ENCODE assay signal across 8 mouse cellular contexts in the genomic region with DNA sequence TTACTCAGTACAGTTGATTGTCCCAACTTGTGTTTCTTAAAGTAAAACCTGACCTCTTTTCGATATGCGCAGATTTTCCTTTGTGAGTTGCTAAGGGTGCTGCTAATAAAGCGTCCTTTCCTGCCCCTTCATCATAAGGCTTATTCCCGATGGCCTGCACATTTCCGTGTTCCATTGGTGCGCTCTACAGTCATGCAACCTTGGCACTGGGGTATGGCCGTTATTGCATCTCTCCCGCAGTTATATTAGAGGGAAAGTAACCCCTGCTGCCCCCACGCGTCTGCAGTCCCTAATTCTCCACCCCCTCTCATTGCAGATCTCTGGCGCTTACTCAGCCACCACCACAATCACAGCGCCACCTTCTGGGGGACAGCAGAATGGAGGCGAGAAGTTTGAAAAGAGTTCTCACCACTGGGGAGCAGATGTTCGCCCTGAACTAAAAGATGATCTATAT. TPM values are rescaled to one million over a fixed set of nuclear protein-coding genes. Genes with fewer than 3 reads are reported as not detected.
DNase-seq lines count a peak whose midpoint lies in the region; ATAC-seq and TF ChIP-seq lines count a peak whose summit lies in the region.

No protein-coding gene starts in this region.

- peaks cover 69% of the 10 kb centered on the region for H3K4me1 ChIP-seq in heart, embryonic 12.5 days (replicated peaks)
- peaks cover 53% of the 10 kb centered on the region for H3K4me1 ChIP-seq in kidney, postnatal 0 days (replicated peaks; ENCODE audit: insufficient read depth, low read length)
- peaks cover 61% of the 10 kb centered on the region for H3K4me1 ChIP-seq in liver, embryonic 11.5 days (replicated peaks; ENCODE audit: control insufficient read depth, insufficient read depth, low read length)

- peak overlapping the region; percentile 95 for H3K9ac ChIP-seq in heart, embryonic 12.5 days
- H3K9ac ChIP-seq in kidney, postnatal 0 days (ENCODE audit: low read depth, low read length): peak overlapping the region; percentile 77
- peak overlapping the region; percentile 90 for H3K9ac ChIP-seq in liver, embryonic 11.5 days (ENCODE audit: low read depth, low read length)

- H3ac ChIP-seq in C2C12 (ENCODE audit: control insufficient read depth, insufficient read length, low read depth) (peak overlapping the region; percentile 77), myocyte (ENCODE audit: control insufficient read depth, insufficient read length) (peak overlapping the region; percentile 66)

- H3K4me2 ChIP-seq in heart, embryonic 12.5 days: peak overlapping the region; percentile 91
- peak overlapping the region; percentile 87 for H3K4me2 ChIP-seq in kidney, postnatal 0 days (ENCODE audit: low read length)
- H3K4me2 ChIP-seq in liver, embryonic 11.5 days: peak overlapping the region; percentile 97
- H3K4me2 ChIP-seq in myocyte (ENCODE audit: low read depth): peak overlapping the region; percentile 99

- no peaks in the 10 kb centered on the region for H3K9me3 ChIP-seq in heart, embryonic 12.5 days (replicated peaks)
- H3K9me3 ChIP-seq in kidney, postnatal 0 days (replicated peaks; ENCODE audit: low read length): no peaks in the 10 kb centered on the region
- no peaks in the 10 kb centered on the region for H3K9me3 ChIP-seq in liver, embryonic 11.5 days (ENCODE audit: control insufficient read depth, low read length)

- peak; percentile 76 for TF ChIP-seq CTCF in C2C12 (IDR thresholded peaks at IDR 0.05; ENCODE audit: control insufficient read depth, insufficient read depth, insufficient read length)
- TF ChIP-seq CTCF in brain, embryonic 14.5 days (IDR thresholded peaks at IDR 0.05; ENCODE audit: borderline replicate concordance, extremely low read depth, insufficient read depth, insufficient read length): peak; percentile 95
- TF ChIP-seq CTCF in kidney, postnatal 0 days (IDR thresholded peaks at IDR 0.05; ENCODE audit: low read depth): peak; percentile 99

- H3K27me3 ChIP-seq in C2C12 (ENCODE audit: control insufficient read depth, insufficient read depth, insufficient read length) (no peaks in the 10 kb centered on the region), myocyte (ENCODE audit: control insufficient read depth, insufficient read depth, insufficient read length) (no peaks in the 10 kb centered on the region)
- H3K27me3 ChIP-seq in heart, embryonic 12.5 days (replicated peaks): no peaks in the 10 kb centered on the region
- no peaks in the 10 kb centered on the region for H3K27me3 ChIP-seq in kidney, postnatal 0 days (ENCODE audit: insufficient read depth, low read length)
- no peaks in the 10 kb centered on the region for H3K27me3 ChIP-seq in liver, embryonic 11.5 days (replicated peaks; ENCODE audit: control insufficient read depth, insufficient read depth, low read length)

- H3K79me3 ChIP-seq in C2C12 (ENCODE audit: low read depth): peaks cover 54% of the 10 kb centered on the region

- 0% methylated on average over 14 of the region's 14 CpGs for WGBS in heart, embryonic 12.5 days
- under 1% methylated on average over 14 of the region's 14 CpGs for WGBS in kidney, postnatal 0 days
- WGBS in liver, embryonic 11.5 days: under 1% methylated on average over 14 of the region's 14 CpGs

- peaks cover 48% of the 10 kb centered on the region for H3K36me3 ChIP-seq in C2C12 (ENCODE audit: control insufficient read depth, insufficient read depth)
- peaks cover 48% of the 10 kb centered on the region for H3K36me3 ChIP-seq in heart, embryonic 12.5 days
- peaks cover 19% of the 10 kb centered on the region for H3K36me3 ChIP-seq in kidney, postnatal 0 days (ENCODE audit: insufficient read depth, low read length)
- peaks cover 41% of the 10 kb centered on the region for H3K36me3 ChIP-seq in liver, embryonic 11.5 days (ENCODE audit: control insufficient read depth, insufficient read depth, low read length)
- H3K36me3 ChIP-seq in myocyte (ENCODE audit: control insufficient read depth, insufficient read depth): peaks cover 47% of the 10 kb centered on the region

- DNase-seq in brain, embryonic 14.5 days (ENCODE audit: low read depth): peak; percentile 97
- DNase-seq in kidney, postnatal 0 days (ENCODE audit: low spot score): peak; percentile 98
- peak; percentile 88 for DNase-seq in liver, embryonic 11.5 days (ENCODE audit: low spot score)
- DNase-seq in spleen, postnatal 4 days (ENCODE audit: low spot score in 2 of 2): peak; percentile 86 to 96

- H3K79me2 ChIP-seq in C2C12 (ENCODE audit: control insufficient read depth, insufficient read depth) (peaks cover 58% of the 10 kb centered on the region), myocyte (ENCODE audit: control insufficient read depth, insufficient read depth) (peaks cover 57% of the 10 kb centered on the region)

- peak overlapping the region; percentile 98 for H3K27ac ChIP-seq in heart, embryonic 12.5 days (ENCODE audit: poor library complexity, severe bottlenecking)
- H3K27ac ChIP-seq in kidney, postnatal 0 days: peak overlapping the region; percentile 97
- H3K27ac ChIP-seq in liver, embryonic 11.5 days (ENCODE audit: low read depth, low read length): peak overlapping the region; percentile 97

- H3K4me3 ChIP-seq in C2C12 (ENCODE audit: insufficient read depth, poor library complexity, severe bottlenecking) (peak overlapping the region; percentile 85), myocyte (peak overlapping the region; percentile 100)
- H3K4me3 ChIP-seq in heart, embryonic 12.5 days: peak overlapping the region; percentile 92
- peak overlapping the region; percentile 79 for H3K4me3 ChIP-seq in kidney, postnatal 0 days (replicated peaks; ENCODE audit: low read depth, low read length)
- peak overlapping the region; percentile 88 for H3K4me3 ChIP-seq in liver, embryonic 11.5 days (ENCODE audit: low read depth, low read length)

- peak; percentile 81; the same call in 1 of the 2 replicates for TF ChIP-seq POLR2A in brain, embryonic 14.5 days (IDR thresholded peaks at IDR 0.05; ENCODE audit: borderline replicate concordance, extremely low read depth, insufficient read depth, insufficient read length, poor library complexity, severe bottlenecking)
- TF ChIP-seq POLR2A in myocyte (IDR thresholded peaks at IDR 0.05; ENCODE audit: insufficient read length, low read depth): peak; percentile 73

- ATAC-seq in erythroblast, adult 5-6 weeks (replicated peaks; ENCODE audit: low FRiP score, poor library complexity, severe bottlenecking): peak; percentile 55
- peak; percentile 53 for ATAC-seq in heart, embryonic 12.5 days (ENCODE audit: insufficient number of reproducible peaks, low FRiP score)
- peak; percentile 55 for ATAC-seq in kidney, postnatal 0 days (replicated peaks; ENCODE audit: low FRiP score, low read depth)
- peak; percentile 46 for ATAC-seq in liver, embryonic 11.5 days (replicated peaks; ENCODE audit: low FRiP score)

TF ChIP-seq in C2C12, 6 proteins besides CTCF, POLR2A, EP300 and RAD21:
- TF ChIP-seq CEBPB (IDR thresholded peaks at IDR 0.05; ENCODE audit: low read depth) (no peak), USF1 (IDR thresholded peaks at IDR 0.05; ENCODE audit: low read depth) (no peak), MAX (IDR thresholded peaks at IDR 0.05) (no peak), MYOD1 (IDR thresholded peaks at IDR 0.05; ENCODE audit: control insufficient read depth, insufficient read length, low read depth) (no peak), MYOG (IDR thresholded peaks at IDR 0.05; ENCODE audit: control insufficient read depth, extremely low read depth, insufficient read length) (no peak), FOSL1 (IDR thresholded peaks at IDR 0.05; ENCODE audit: insufficient read depth, low read length, poor library complexity, severe bottlenecking) (no peak)

TF ChIP-seq in myocyte, 11 proteins besides CTCF, POLR2A, EP300 and RAD21:
- no peak for TF ChIP-seq TCF3 (IDR thresholded peaks at IDR 0.05; ENCODE audit: insufficient read length, low read depth)
- TF ChIP-seq MYOD1 (IDR thresholded peaks at IDR 0.05; ENCODE audit: control insufficient read depth in 1 of 3, insufficient read length in 2 of 3, low read depth in 2 of 3): peak in 1 of 3 experiments; percentile 13
- no peak for TF ChIP-seq TCF12 (IDR thresholded peaks at IDR 0.05; ENCODE audit: insufficient read depth, poor library complexity, severe bottlenecking)
- no peak for TF ChIP-seq REST (IDR thresholded peaks at IDR 0.05; ENCODE audit: insufficient read depth, insufficient read length)
- TF ChIP-seq MYOG (IDR thresholded peaks at IDR 0.05; ENCODE audit: control insufficient read depth in 1 of 3, insufficient read depth in 1 of 3, insufficient read length in 2 of 3, low read depth in 2 of 3): no peak
- TF ChIP-seq MAX (IDR thresholded peaks at IDR 0.05; ENCODE audit: low read depth): no peak
- TF ChIP-seq E2F4 (IDR thresholded peaks at IDR 0.05; ENCODE audit: insufficient read depth): no peak
- peak; percentile 82 for TF ChIP-seq POLR2AphosphoS2 (IDR thresholded peaks at IDR 0.05; ENCODE audit: insufficient read length, low read depth)
- no peak for TF ChIP-seq SRF (IDR thresholded peaks at IDR 0.05; ENCODE audit: control insufficient read depth, insufficient read length, low read depth)
- TF ChIP-seq USF1 (IDR thresholded peaks at IDR 0.05; ENCODE audit: low read depth): no peak

RNA-seq across cellular contexts. Expression of a gene that starts 1.1 kb away (rescaled TPM):
- 144 TPM for polyA plus RNA-seq in C2C12 (2012; fragmentation: generic; extraction: Trizol)
- 346 and 452 TPM in 2 replicates for polyA plus RNA-seq in brain, embryonic 14.5 days (2012; rRNA removed)
- total RNA-seq in erythroblast, adult 5-6 weeks (2015; ENCODE audit: low replicate concordance): 11.3 and 16.7 TPM in 2 replicates
- total RNA-seq in erythroblast, adult 5-6 weeks (2017; ENCODE audit: low replicate concordance): 17.3 and 20.9 TPM in 2 replicates
- 216 and 231 TPM in 2 replicates for polyA plus RNA-seq in heart, embryonic 12.5 days (2016; fragmentation: Nextera tagmentation; extraction: Ambion mirVana)
- polyA plus RNA-seq in kidney, postnatal 0 days (2015; fragmentation: Nextera tagmentation; extraction: Ambion mirVana): 78.4 and 81.1 TPM in 2 replicates
- polyA plus RNA-seq in liver, embryonic 11.5 days (2014; fragmentation: Nextera tagmentation; extraction: Ambion mirVana): 212 and 231 TPM in 2 replicates
- 868 TPM for polyA plus RNA-seq in myocyte (2012; fragmentation: generic; extraction: Trizol)

RNA-seq across cellular contexts. Expression of a gene that starts 38.3 kb away (rescaled TPM):
- polyA plus RNA-seq in C2C12 (2012; fragmentation: generic; extraction: Trizol) (0.05 TPM), myocyte (2012; fragmentation: generic; extraction: Trizol) (0.16 TPM)
- polyA plus RNA-seq in brain, embryonic 14.5 days (2012; rRNA removed): 0.19 and 0.30 TPM in 2 replicates
- 0.38 TPM in 1 of 2 replicates, not detected in the other for total RNA-seq in erythroblast, adult 5-6 weeks (2015; ENCODE audit: low replicate concordance)
- total RNA-seq in erythroblast, adult 5-6 weeks (2017; ENCODE audit: low replicate concordance): not detected in 2 replicates
- polyA plus RNA-seq in heart, embryonic 12.5 days (2016; fragmentation: Nextera tagmentation; extraction: Ambion mirVana): 0.29 and 0.42 TPM in 2 replicates
- polyA plus RNA-seq in kidney, postnatal 0 days (2015; fragmentation: Nextera tagmentation; extraction: Ambion mirVana): 0.12 and 0.18 TPM in 2 replicates
- 0.06 and 0.16 TPM in 2 replicates for polyA plus RNA-seq in liver, embryonic 11.5 days (2014; fragmentation: Nextera tagmentation; extraction: Ambion mirVana)

Comparison
In these comparisons a context has a peak if more than half of its experiments do, and no peak if none do; other contexts are left out.
1. Peak in every context shown above with its lines: DNase-seq, ATAC-seq, H3K4me3 ChIP-seq and H3K27ac ChIP-seq.